9 mouse cellular contexts compared by ENCODE assay signal in the genomic region with DNA sequence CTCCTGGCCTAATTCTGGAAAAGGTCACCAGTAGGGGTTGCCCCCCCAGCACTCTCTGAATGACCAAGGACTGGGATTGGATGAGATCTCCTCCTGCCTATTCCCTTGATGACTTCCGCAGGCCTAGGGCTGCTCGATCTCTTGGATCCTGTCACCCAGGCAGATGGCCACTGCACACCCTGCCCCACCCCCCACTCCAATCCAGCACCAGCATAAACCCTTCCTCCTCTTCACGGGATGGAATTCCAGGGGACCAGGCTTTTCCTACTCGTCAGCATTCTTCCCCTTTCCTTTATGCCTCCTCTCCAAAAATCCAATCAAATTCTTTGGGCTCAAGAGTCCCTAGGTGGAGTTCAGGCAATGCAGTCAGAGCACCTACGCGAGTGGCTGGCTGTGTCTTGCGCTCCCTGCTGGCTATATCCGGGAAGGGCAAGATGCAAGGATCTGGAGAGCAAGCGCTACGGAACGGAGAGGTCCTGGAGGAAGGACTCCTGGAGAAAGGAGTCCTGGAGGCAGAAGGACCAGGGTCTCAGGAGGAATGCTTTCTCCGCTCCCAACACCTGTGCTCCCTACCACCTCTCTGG. TPM values are rescaled to one million over a fixed set of nuclear protein-coding genes. Genes with fewer than 3 reads are reported as not detected.
DNase-seq lines count a peak whose midpoint lies in the region; ATAC-seq and TF ChIP-seq lines count a peak whose summit lies in the region.
"Had no signal": no experiment of that assay in that cellular context is flagged by ENCODE, and none has a peak within 500 bp of the region (broad histone marks: within the 10 kb centered on the region; RNA-seq: fewer than 3 reads in every experiment).

No protein-coding gene starts in this region.

- no peak overlapping the region for H3K4me2 ChIP-seq in forebrain, embryonic 11.5 days (ENCODE audit: low read depth, low read length, severe bottlenecking)
- H3K4me2 ChIP-seq in hindbrain, embryonic 16.5 days (ENCODE audit: low read length), result no peak overlapping the region

- H3K27me3 ChIP-seq in forebrain, embryonic 11.5 days (ENCODE audit: control insufficient read depth, insufficient read depth, low read length), result no peaks in the 10 kb centered on the region
- no peaks in the 10 kb centered on the region for H3K27me3 ChIP-seq in hindbrain, embryonic 16.5 days (replicated peaks; ENCODE audit: control insufficient read depth, insufficient read depth, low read length)
- no peaks in the 10 kb centered on the region for H3K27me3 ChIP-seq in spleen, adult 2 months (ENCODE audit: control insufficient read depth, insufficient read depth, low read length)

- no peak for TF ChIP-seq POLR2A in spleen, adult 2 months (IDR thresholded peaks at IDR 0.05; ENCODE audit: low read depth, low read length)

- H3K9ac ChIP-seq in forebrain, embryonic 11.5 days (ENCODE audit: low read length), result no peak overlapping the region
- no peak overlapping the region; the same call in 1 of the 2 replicates for H3K9ac ChIP-seq in hindbrain, embryonic 16.5 days (ENCODE audit: low read depth, low read length)

- intact Hi-C loops in left cerebral cortex, postnatal 10 days (cut with DNase I), result loop anchor here (2.0 to 10.0 kb wide), 2 partner anchors 46 to 202 kb away; no protein-coding TSS in a partner anchor

- WGBS in forebrain, embryonic 11.5 days, result 19% methylated on average over 12 of the region's 12 CpGs
- WGBS in hindbrain, embryonic 16.5 days, result 15% methylated on average over 12 of the region's 12 CpGs
- 19% methylated on average over 12 of the region's 12 CpGs for WGBS in spleen, adult 2 months

- H3K9me3 ChIP-seq in forebrain, embryonic 11.5 days (ENCODE audit: control insufficient read depth, low read length), result no peaks in the 10 kb centered on the region
- no peaks in the 10 kb centered on the region for H3K9me3 ChIP-seq in hindbrain, embryonic 16.5 days (ENCODE audit: control insufficient read depth, low read length)

- peak; percentile 72 to 89 for DNase-seq in adrenal gland, adult (ENCODE audit: inconsistent age in 2 of 2, low spot score in 1 of 2)
- DNase-seq in adrenal gland, adult 8-10 months, result no peak
- peak; percentile 14 for DNase-seq in c-Kit-positive CD71-positive TER-119-positive erythroid progenitor cells, embryonic 14.5 days (ENCODE audit: low spot score)
- peak; percentile 85 for DNase-seq in forebrain, embryonic 11.5 days (ENCODE audit: low spot score)
- DNase-seq in left cerebral cortex, postnatal 10 days (ENCODE audit: extremely low spot score in 1 of 2, low spot score in 2 of 2), result peak; percentile 22 to 75
- DNase-seq in mesoderm, embryonic 11.5 days (ENCODE audit: low read depth, low spot score), result peak; percentile 62
- peak in 1 of 2 experiments; percentile 50 for DNase-seq in spleen, adult 2 months (ENCODE audit: low read depth in 1 of 2, low spot score in 2 of 2)

- ATAC-seq in forebrain, embryonic 11.5 days (replicated peaks; ENCODE audit: low FRiP score), result peak; percentile 46
- ATAC-seq in hindbrain, embryonic 16.5 days, result peak; percentile 34

- H3K4me3 ChIP-seq in forebrain, embryonic 11.5 days (ENCODE audit: low read depth, low read length), result no peak overlapping the region
- no peak overlapping the region for H3K4me3 ChIP-seq in hindbrain, embryonic 16.5 days (ENCODE audit: low read length)
- H3K4me3 ChIP-seq in spleen, adult 2 months (ENCODE audit: extremely low read depth, insufficient read depth, insufficient read length), result no peak overlapping the region

- H3K36me3 ChIP-seq in forebrain, embryonic 11.5 days (ENCODE audit: control insufficient read depth, insufficient read depth, low read length), result no peaks in the 10 kb centered on the region
- H3K36me3 ChIP-seq in hindbrain, embryonic 16.5 days (ENCODE audit: control insufficient read depth, insufficient read depth, low read length), result no peaks in the 10 kb centered on the region
- no peaks in the 10 kb centered on the region for H3K36me3 ChIP-seq in spleen, adult 2 months (ENCODE audit: control insufficient read depth, insufficient read depth, low read length)

- peak; percentile 63; the same call in 1 of the 2 replicates for TF ChIP-seq CTCF in spleen, adult 2 months (IDR thresholded peaks at IDR 0.05; ENCODE audit: extremely low read depth, insufficient read depth, insufficient read length, insufficient replicate concordance)

- no peaks in the 10 kb centered on the region; the same call in 1 of the 2 replicates for H3K4me1 ChIP-seq in forebrain, embryonic 11.5 days (replicated peaks; ENCODE audit: control insufficient read depth, insufficient read depth, low read length)
- peaks cover 6% of the 10 kb centered on the region for H3K4me1 ChIP-seq in hindbrain, embryonic 16.5 days (ENCODE audit: control insufficient read depth, insufficient read depth, low read depth, low read length)
- no peaks in the 10 kb centered on the region for H3K4me1 ChIP-seq in spleen, adult 2 months (ENCODE audit: control insufficient read depth, insufficient read depth, insufficient read length)

- H3K27ac ChIP-seq in forebrain, embryonic 11.5 days (ENCODE audit: low read depth, low read length), result no peak overlapping the region
- peak overlapping the region; percentile 23; the same call in 1 of the 2 replicates for H3K27ac ChIP-seq in hindbrain, embryonic 16.5 days (ENCODE audit: low read depth, low read length)
- H3K27ac ChIP-seq in spleen, adult 2 months (ENCODE audit: insufficient read depth, low read length), result no peak overlapping the region

RNA-seq across cellular contexts. Expression of gene Hap1, which starts 7.1 kb away (rescaled TPM):
- 100 to 1,000 TPM in 2 of 4 experiments, 10 to 100 TPM in 2; 50.2 to 117 (median 83.7) TPM for total RNA-seq in adrenal gland, adult 8-10 months (2022)
- polyA plus RNA-seq in forebrain, embryonic 11.5 days (2014; fragmentation: Nextera tagmentation; extraction: Ambion mirVana), result 39.0 and 46.1 TPM in 2 replicates
- 316 and 333 TPM in 2 replicates for polyA plus RNA-seq in hindbrain, embryonic 16.5 days (2015; fragmentation: Nextera tagmentation; extraction: Ambion mirVana)
- total RNA-seq in left cerebral cortex, postnatal 10 days (2021), result 100 to 1,000 TPM; 109 to 139 TPM
- 22.0 and 24.7 TPM in 2 replicates for polyA plus RNA-seq in spleen, adult 2 months (2012; rRNA removed)

RNA-seq across cellular contexts. Expression of gene Gast, which starts 28.9 kb away (rescaled TPM):
- total RNA-seq in adrenal gland, adult 8-10 months (2022), result not detected
- polyA plus RNA-seq in forebrain, embryonic 11.5 days (2014; fragmentation: Nextera tagmentation; extraction: Ambion mirVana), result 0.69 and 0.79 TPM in 2 replicates
- 0.52 TPM in 1 of 2 replicates, not detected in the other for polyA plus RNA-seq in hindbrain, embryonic 16.5 days (2015; fragmentation: Nextera tagmentation; extraction: Ambion mirVana)
- total RNA-seq in left cerebral cortex, postnatal 10 days (2021), result not detected
- polyA plus RNA-seq in spleen, adult 2 months (2012; rRNA removed), result not detected in 2 replicates
- total RNA-seq: layer of hippocampus, postnatal 25 days had no signal

RNA-seq across cellular contexts. Expression of gene Jup, which starts 34.5 kb away (rescaled TPM):
- total RNA-seq in adrenal gland, adult 8-10 months (2022), result 100 to 1,000 TPM in 1 of 4 experiments, 10 to 100 TPM in 3; 57.5 to 101 (median 82.0) TPM
- polyA plus RNA-seq in forebrain, embryonic 11.5 days (2014; fragmentation: Nextera tagmentation; extraction: Ambion mirVana), result 33.3 and 35.5 TPM in 2 replicates
- polyA plus RNA-seq in hindbrain, embryonic 16.5 days (2015; fragmentation: Nextera tagmentation; extraction: Ambion mirVana), result 68.8 and 77.7 TPM in 2 replicates
- 10 to 100 TPM; 46.3 to 49.9 TPM for total RNA-seq in left cerebral cortex, postnatal 10 days (2021)
- 84.5 and 91.6 TPM in 2 replicates for polyA plus RNA-seq in spleen, adult 2 months (2012; rRNA removed)

RNA-seq across cellular contexts. Expression of gene Eif1, which starts 43.4 kb away (rescaled TPM):
- 1,000 to 10,000 TPM in 3 of 4 experiments, 100 to 1,000 TPM in 1; 987 to 1,365 (median 1,077) TPM for total RNA-seq in adrenal gland, adult 8-10 months (2022)
- polyA plus RNA-seq in forebrain, embryonic 11.5 days (2014; fragmentation: Nextera tagmentation; extraction: Ambion mirVana), result 1,675 and 1,791 TPM in 2 replicates
- 1,208 and 1,248 TPM in 2 replicates for polyA plus RNA-seq in hindbrain, embryonic 16.5 days (2015; fragmentation: Nextera tagmentation; extraction: Ambion mirVana)
- 100 to 1,000 TPM; 770 to 774 TPM for total RNA-seq in left cerebral cortex, postnatal 10 days (2021)
- 74.0 and 83.2 TPM in 2 replicates for polyA plus RNA-seq in spleen, adult 2 months (2012; rRNA removed)

RNA-seq across cellular contexts. Expression of gene P3h4, which starts 51.6 kb away (rescaled TPM):
- 10 to 100 TPM; 28.4 to 63.1 (median 42.6) TPM for total RNA-seq in adrenal gland, adult 8-10 months (2022)
- 17.8 and 18.9 TPM in 2 replicates for polyA plus RNA-seq in forebrain, embryonic 11.5 days (2014; fragmentation: Nextera tagmentation; extraction: Ambion mirVana)
- polyA plus RNA-seq in hindbrain, embryonic 16.5 days (2015; fragmentation: Nextera tagmentation; extraction: Ambion mirVana), result 21.5 and 25.5 TPM in 2 replicates
- total RNA-seq in left cerebral cortex, postnatal 10 days (2021), result 1 to 10 TPM; 6.7 to 7.1 TPM
- 6.7 and 11.1 TPM in 2 replicates for polyA plus RNA-seq in spleen, adult 2 months (2012; rRNA removed)
